Mouse (Mus musculus): Measurements from ENCODE around the gene Pkd2l1. TPM values are rescaled to one million over a fixed set of nuclear protein-coding genes. Genes with fewer than 3 reads are reported as not detected.

The Pkd2l1 gene
- polyA plus RNA-seq, 1 experiment from 2014 or later, result not detected

- no peak for ATAC-seq (ENCODE audit: insufficient number of reproducible peaks, insufficient read depth, low FRiP score, low TSS enrichment, low read depth)
- no peak overlapping the region for H3K9ac ChIP-seq
- H3K4me3 ChIP-seq, result no peak overlapping the region
- no peak overlapping the region for H3K4me2 ChIP-seq
- H3K27ac ChIP-seq, result no peak overlapping the region
- H3K36me3 ChIP-seq, result no peaks in the 10 kb centered on the region
- H3K27me3 ChIP-seq, result no peaks in the 10 kb centered on the region
- WGBS, result 68% methylated on average over 6 of the region's 6 CpGs
- no peaks in the 10 kb centered on the region for H3K4me1 ChIP-seq
- no peaks in the 10 kb centered on the region for H3K9me3 ChIP-seq
These were observed 6.3 kb upstream of the Pkd2l1 start for GRCm38 (mm10) chr19:44198494-44198893.

DNA sequence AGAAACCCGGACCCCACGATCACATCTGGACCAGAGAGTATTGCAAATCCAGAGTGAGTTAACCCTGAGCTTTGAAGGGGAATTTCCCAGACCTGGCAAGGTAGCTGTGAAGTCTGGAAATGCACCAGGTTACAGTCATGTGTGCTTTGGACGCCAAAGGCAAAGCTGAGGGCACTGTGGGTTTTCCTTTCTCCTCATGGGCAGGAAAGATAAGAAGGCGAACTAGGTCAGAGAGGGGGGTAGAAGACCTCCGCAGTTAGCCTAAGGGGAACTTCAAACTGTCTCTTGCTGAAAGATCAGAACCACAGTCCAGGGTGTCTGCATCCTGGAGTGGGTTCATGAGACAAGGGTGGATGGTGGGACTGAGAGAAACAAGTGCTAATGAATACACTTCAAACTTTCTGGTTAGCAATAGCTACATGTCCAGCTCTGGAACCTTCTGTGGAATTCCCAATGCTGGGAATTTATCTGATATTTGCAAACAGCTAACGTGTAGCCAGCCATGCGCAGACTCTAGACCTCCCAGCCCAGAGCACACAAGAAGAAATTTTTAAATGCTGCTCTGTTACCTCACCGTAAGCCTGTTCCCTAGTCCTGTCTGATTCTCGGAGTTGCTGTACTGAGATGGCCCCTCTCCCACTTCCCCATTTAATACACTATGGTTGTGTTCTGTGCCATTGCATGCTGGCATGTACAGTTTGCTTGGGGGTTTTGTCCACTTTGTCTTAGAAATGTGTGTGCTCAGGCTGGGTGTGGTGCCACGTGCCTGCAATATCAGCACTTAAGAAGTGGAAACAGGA is 5.0 kb upstream of the Pkd2l1 start:
- no peaks in the 10 kb centered on the region for H3K9me3 ChIP-seq
- no peaks in the 10 kb centered on the region for H3K27me3 ChIP-seq
- no peak overlapping the region for H3K4me2 ChIP-seq
- no peak overlapping the region for H3K27ac ChIP-seq
- no peaks in the 10 kb centered on the region for H3K4me1 ChIP-seq
- H3K4me3 ChIP-seq, result no peak overlapping the region
- H3K36me3 ChIP-seq, result no peaks in the 10 kb centered on the region
- no peak for ATAC-seq (ENCODE audit: insufficient number of reproducible peaks, insufficient read depth, low FRiP score, low TSS enrichment, low read depth)
- H3K9ac ChIP-seq, result no peak overlapping the region
- WGBS, result 90% methylated on average over 10 of the region's 10 CpGs

DNA sequence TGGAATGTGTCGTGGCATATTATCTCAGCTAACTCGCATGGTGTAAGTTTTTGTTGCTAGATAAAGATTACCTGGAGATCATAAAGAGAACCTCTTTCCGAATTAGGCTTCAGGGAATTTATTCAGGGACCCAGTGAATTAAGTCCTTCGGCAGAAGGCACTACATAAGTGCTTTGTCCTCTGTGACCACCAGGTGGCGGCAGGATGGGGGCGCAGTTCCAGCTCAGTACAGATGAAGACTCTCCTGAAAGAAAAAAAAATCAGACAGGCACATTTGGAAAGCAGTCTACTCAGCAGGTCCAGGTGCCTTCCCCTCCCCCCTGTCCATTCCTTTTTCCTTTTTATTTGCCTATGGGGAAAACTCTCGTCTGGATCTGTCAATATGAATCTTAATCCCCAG is 2.9 kb upstream of the Pkd2l1 start:
- 16% methylated on average over 7 of the region's 7 CpGs for WGBS
- no peak overlapping the region for H3K4me3 ChIP-seq
- H3K4me2 ChIP-seq, result no peak overlapping the region
- H3K27me3 ChIP-seq, result no peaks in the 10 kb centered on the region
- no peaks in the 10 kb centered on the region for H3K9me3 ChIP-seq
- ATAC-seq (ENCODE audit: insufficient number of reproducible peaks, insufficient read depth, low FRiP score, low TSS enrichment, low read depth), result no peak
- H3K4me1 ChIP-seq, result no peaks in the 10 kb centered on the region
- no peaks in the 10 kb centered on the region for H3K36me3 ChIP-seq
- no peak overlapping the region for H3K27ac ChIP-seq
- no peak overlapping the region for H3K9ac ChIP-seq

- Histone ChIP-seq H3K9ac (no peak overlapping the region), H3K27ac (no peak overlapping the region), H3K4me1 (no peaks in the 10 kb centered on the region), H3K9me3 (no peaks in the 10 kb centered on the region), H3K36me3 (no peaks in the 10 kb centered on the region), H3K27me3 (no peaks in the 10 kb centered on the region), H3K4me2 (no peak overlapping the region), H3K4me3 (no peak overlapping the region)
- ATAC-seq (ENCODE audit: insufficient number of reproducible peaks, insufficient read depth, low FRiP score, low TSS enrichment, low read depth), result no peak
- WGBS, result 76% methylated on average over 7 of the region's 7 CpGs
These were observed 1.7 kb upstream of the Pkd2l1 start for GRCm38 (mm10) chr19:44193906-44194305.

DNA sequence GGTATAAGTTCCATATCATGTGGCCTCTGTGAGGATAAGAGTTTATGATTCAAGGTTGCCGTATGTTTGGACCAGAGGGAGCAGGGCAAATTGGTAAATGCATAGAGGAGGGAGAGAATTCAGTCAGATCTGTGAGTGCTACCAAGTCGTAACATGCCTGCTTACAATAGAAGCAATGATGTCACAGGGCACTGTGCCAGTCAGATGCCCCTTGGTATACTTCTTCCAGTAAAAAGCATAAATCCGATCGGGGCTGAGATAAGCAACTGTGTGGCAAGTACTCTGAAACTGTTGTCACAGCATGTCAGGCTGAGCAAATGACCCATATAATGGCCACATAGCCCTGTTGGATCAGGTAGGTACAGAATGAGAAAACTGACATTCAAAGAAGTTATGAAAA is 3.2 kb downstream of the Pkd2l1 start:
- H3K9ac ChIP-seq, result no peak overlapping the region
- no peak overlapping the region for H3K27ac ChIP-seq
- no peak overlapping the region for H3K4me3 ChIP-seq
- H3K9me3 ChIP-seq, result no peaks in the 10 kb centered on the region
- no peaks in the 10 kb centered on the region for H3K27me3 ChIP-seq
- 78% methylated on average over 4 of the region's 4 CpGs for WGBS
- no peaks in the 10 kb centered on the region for H3K36me3 ChIP-seq
- H3K4me2 ChIP-seq, result no peak overlapping the region
- no peaks in the 10 kb centered on the region for H3K4me1 ChIP-seq
- ATAC-seq (ENCODE audit: insufficient number of reproducible peaks, insufficient read depth, low FRiP score, low TSS enrichment, low read depth), result no peak

- ATAC-seq (ENCODE audit: insufficient number of reproducible peaks, insufficient read depth, low FRiP score, low TSS enrichment, low read depth), result no peak
- WGBS, result 77% methylated on average over 3 of the region's 3 CpGs
- H3K27ac ChIP-seq, result no peak overlapping the region
- no peaks in the 10 kb centered on the region for H3K9me3 ChIP-seq
- H3K27me3 ChIP-seq, result no peaks in the 10 kb centered on the region
- no peak overlapping the region for H3K4me3 ChIP-seq
- H3K4me2 ChIP-seq, result no peak overlapping the region
- H3K9ac ChIP-seq, result no peak overlapping the region
- H3K36me3 ChIP-seq, result no peaks in the 10 kb centered on the region
- no peaks in the 10 kb centered on the region for H3K4me1 ChIP-seq
These were observed 8.3 kb downstream of the Pkd2l1 start for GRCm38 (mm10) chr19:44183968-44184367.

GRCm38 (mm10) chr19:44180502-44180901 is 11.7 kb downstream of the Pkd2l1 start:
- no peak overlapping the region for H3K4me3 ChIP-seq
- ATAC-seq (ENCODE audit: insufficient number of reproducible peaks, insufficient read depth, low FRiP score, low TSS enrichment, low read depth), result no peak
- H3K4me1 ChIP-seq, result no peaks in the 10 kb centered on the region
- WGBS, result 76% methylated on average over 1 of the region's 1 CpGs
- no peaks in the 10 kb centered on the region for H3K9me3 ChIP-seq
- H3K9ac ChIP-seq, result no peak overlapping the region
- H3K27me3 ChIP-seq, result no peaks in the 10 kb centered on the region
- H3K4me2 ChIP-seq, result no peak overlapping the region
- H3K36me3 ChIP-seq, result no peaks in the 10 kb centered on the region
- no peak overlapping the region for H3K27ac ChIP-seq

DNA sequence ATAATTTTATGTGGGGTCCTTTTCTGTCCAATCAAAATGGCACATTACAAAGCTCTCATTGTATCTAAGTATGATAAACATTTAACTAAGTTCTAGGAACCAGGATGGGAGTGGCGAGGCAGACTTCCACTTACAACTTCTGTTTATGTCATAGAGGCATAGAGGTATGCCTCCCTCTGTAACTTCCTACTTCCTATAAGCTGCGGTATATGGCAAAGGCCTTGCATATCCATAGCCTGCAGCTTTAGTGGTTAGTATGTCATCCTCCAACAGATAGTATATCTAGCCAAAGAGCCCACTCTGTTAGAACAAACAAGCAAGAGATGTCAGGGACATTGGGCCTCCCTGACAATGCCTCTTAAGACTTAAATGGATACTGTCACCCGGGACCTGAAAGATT is 15.5 kb downstream of the Pkd2l1 start:
- ATAC-seq (ENCODE audit: insufficient number of reproducible peaks, insufficient read depth, low FRiP score, low TSS enrichment, low read depth), result no peak

GRCm38 (mm10) chr19:44174835-44175234 is 17.4 kb downstream of the Pkd2l1 start:
- Histone ChIP-seq H3K9ac (no peak overlapping the region), H3K4me3 (no peak overlapping the region), H3K4me1 (no peaks in the 10 kb centered on the region), H3K4me2 (no peak overlapping the region), H3K36me3 (no peaks in the 10 kb centered on the region), H3K27ac (no peak overlapping the region), H3K9me3 (no peaks in the 10 kb centered on the region), H3K27me3 (no peaks in the 10 kb centered on the region)
- WGBS, result 67% methylated on average over 8 of the region's 8 CpGs
- no peak for ATAC-seq (ENCODE audit: insufficient number of reproducible peaks, insufficient read depth, low FRiP score, low TSS enrichment, low read depth)

More for the DNA sequence above, 15.5 kb downstream of the Pkd2l1 start:
- Histone ChIP-seq H3K4me2 (no peak overlapping the region), H3K36me3 (no peaks in the 10 kb centered on the region), H3K27ac (no peak overlapping the region), H3K9ac (no peak overlapping the region), H3K27me3 (no peaks in the 10 kb centered on the region), H3K9me3 (no peaks in the 10 kb centered on the region), H3K4me1 (no peaks in the 10 kb centered on the region), H3K4me3 (no peak overlapping the region)
- 83% methylated on average over 3 of the region's 3 CpGs for WGBS

DNA sequence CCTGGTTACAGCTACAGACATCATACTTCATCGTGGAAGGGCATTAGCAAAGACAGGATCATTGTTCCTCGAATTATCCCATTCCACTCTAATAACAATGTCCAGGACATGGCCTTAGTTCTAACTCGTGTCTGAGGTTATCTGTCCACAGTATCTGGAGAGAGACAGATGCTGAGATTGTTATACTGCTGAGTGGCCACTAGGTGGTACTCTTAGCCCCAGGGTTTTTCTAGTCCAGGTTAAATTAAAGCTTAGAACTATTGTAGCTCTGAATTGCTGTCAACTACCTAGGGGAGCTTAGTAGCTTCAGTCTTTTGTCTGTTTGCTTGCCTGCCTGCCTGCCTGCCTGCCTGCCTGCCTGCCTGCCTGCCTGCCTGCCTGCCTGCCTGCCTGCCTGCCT is 30.7 kb downstream of the Pkd2l1 start:
- Histone ChIP-seq H3K4me1 (no peaks in the 10 kb centered on the region), H3K9me3 (no peaks in the 10 kb centered on the region)
- no peak for ATAC-seq (ENCODE audit: insufficient number of reproducible peaks, insufficient read depth, low FRiP score, low TSS enrichment, low read depth)

DNA sequence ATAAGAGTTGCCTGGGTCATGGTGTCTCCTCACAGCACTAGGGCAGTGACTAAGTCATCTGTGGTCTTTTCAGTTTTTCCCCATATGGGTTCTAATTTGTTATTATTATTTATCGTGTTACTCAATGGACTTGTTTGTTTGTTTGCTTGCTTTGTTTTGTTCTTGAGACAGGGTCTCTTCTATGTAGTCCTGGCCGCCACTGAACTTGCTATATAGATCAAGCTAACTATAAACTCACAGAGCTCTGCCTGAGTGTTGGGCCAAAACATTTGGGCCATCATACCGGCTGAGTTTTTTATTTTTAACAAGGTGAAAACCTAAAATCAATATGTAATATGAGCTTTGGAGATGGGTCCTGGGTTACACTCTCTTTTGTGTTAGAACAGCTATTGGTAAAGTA is 32.9 kb downstream of the Pkd2l1 start:
- peaks cover 23% of the 10 kb centered on the region; the same call in 1 of the 2 replicates for H3K27me3 ChIP-seq
- H3K27ac ChIP-seq, result no peak overlapping the region
- no peak overlapping the region for H3K4me2 ChIP-seq
- no peaks in the 10 kb centered on the region for H3K36me3 ChIP-seq
- 85% methylated on average over 3 of the region's 3 CpGs for WGBS
- H3K4me1 ChIP-seq, result no peaks in the 10 kb centered on the region
- H3K9ac ChIP-seq, result no peak overlapping the region
- ATAC-seq (ENCODE audit: insufficient number of reproducible peaks, insufficient read depth, low FRiP score, low TSS enrichment, low read depth), result no peak
- no peaks in the 10 kb centered on the region for H3K9me3 ChIP-seq
- H3K4me3 ChIP-seq, result no peak overlapping the region

More for the DNA sequence above, 30.7 kb downstream of the Pkd2l1 start:
- no peak overlapping the region for H3K4me3 ChIP-seq
- no peaks in the 10 kb centered on the region for H3K36me3 ChIP-seq
- H3K9ac ChIP-seq, result no peak overlapping the region
- H3K4me2 ChIP-seq, result no peak overlapping the region
- H3K27ac ChIP-seq, result no peak overlapping the region
- peaks cover 9% of the 10 kb centered on the region; the same call in 1 of the 2 replicates for H3K27me3 ChIP-seq
- WGBS, result 7% methylated on average over 3 of the region's 3 CpGs

- no peak overlapping the region for H3K4me3 ChIP-seq
These were observed 35.2 kb downstream of the Pkd2l1 start for GRCm38 (mm10) chr19:44157005-44157404.

More at GRCm38 (mm10) chr19:44157005-44157404, 35.2 kb downstream of the Pkd2l1 start:
- Histone ChIP-seq H3K27ac (no peak overlapping the region), H3K4me2 (no peak overlapping the region), H3K27me3 (peaks cover 42% of the 10 kb centered on the region), H3K36me3 (no peaks in the 10 kb centered on the region), H3K4me1 (no peaks in the 10 kb centered on the region), H3K9ac (no peak overlapping the region), H3K9me3 (no peaks in the 10 kb centered on the region)
- whole genome bisulfite sequencing, result 92% methylated on average over 10 of the region's 10 CpGs
- ATAC-seq (ENCODE audit: insufficient number of reproducible peaks, insufficient read depth, low FRiP score, low TSS enrichment, low read depth), result no peak

Measured in embryonic facial prominence, embryonic 13.5 days (tissue).